Mouse (Mus musculus): Measurements from ENCODE around the gene Malsu1.

The Malsu1 gene

DNA sequence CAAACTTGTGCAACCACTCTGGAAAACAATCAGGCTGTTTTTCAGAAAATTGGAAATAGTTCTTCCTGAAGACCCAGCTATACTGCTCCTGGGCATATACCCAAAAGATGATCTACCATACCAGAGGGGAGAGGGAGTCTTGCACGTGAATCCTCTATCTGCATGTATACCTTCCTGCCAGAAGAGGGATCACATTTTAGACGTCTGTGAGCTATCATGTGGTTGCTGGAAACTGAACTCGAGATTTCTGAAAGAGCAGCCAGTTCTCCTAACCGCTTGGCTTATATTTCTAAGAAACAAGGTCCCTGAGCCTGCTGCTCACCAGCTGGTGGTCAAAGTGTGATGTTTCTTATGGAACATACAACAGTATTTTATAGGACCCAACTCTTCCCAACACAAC, 5.2 kb upstream of the Malsu1 start:
- in situ Hi-C loops (cut with MboI, MseI) = loop anchor here in 1 of 2 experiments (5.0 to 25.0 kb wide), 2 partner anchors 69 to 1406 kb away; no protein-coding TSS in a partner anchor

DNA sequence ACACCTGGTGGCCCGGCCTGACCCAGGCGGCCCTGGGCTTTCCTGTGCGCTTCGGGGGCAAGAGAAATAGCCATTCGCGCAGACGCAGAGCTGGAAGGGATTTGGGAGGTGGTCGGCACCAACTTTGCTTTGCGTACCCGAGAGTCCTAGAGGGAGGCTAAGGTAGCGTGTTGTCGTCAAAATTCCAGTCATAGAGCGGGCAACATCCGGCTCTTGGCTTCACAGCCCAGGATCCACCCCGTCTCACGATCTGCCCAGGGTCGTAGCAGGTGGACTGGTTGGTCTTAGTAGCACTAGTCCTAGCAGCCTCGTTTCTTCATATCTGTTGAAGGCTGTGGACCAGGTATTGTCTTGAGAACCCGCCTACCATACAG, 509 bp downstream of the Malsu1 start:
- in situ Hi-C loops (cut with MboI, MseI) = loop anchor here in 1 of 2 experiments (25.0 kb wide), 1 partner anchor 1412 kb away; no protein-coding TSS in a partner anchor

DNA sequence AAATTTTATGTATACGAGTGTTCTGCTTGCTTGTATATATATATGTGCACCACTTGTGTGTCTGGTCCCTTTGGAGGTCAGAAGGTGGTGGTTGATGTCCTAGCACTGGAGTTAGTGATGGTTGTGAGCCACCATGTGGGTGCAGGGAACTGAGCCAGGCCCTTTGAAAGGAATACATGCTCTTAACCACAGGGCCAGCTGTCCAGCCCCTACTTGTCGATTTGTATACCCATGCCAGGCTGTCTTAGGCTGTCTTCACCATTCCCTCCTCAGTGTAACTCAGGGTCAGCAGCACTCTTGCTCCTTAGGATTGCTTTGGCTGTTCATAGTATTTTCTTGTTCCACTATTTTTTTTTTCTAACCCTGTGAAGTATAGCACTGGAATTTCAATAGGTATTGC, 4.3 kb downstream of the Malsu1 start:
- in situ Hi-C loops (cut with MboI, MseI) = no loop called here

GRCm38 (mm10) chr6:49079313-49079712, 5.7 kb downstream of the Malsu1 start:
- in situ Hi-C loops (cut with MboI, MseI) = no loop called here

DNA sequence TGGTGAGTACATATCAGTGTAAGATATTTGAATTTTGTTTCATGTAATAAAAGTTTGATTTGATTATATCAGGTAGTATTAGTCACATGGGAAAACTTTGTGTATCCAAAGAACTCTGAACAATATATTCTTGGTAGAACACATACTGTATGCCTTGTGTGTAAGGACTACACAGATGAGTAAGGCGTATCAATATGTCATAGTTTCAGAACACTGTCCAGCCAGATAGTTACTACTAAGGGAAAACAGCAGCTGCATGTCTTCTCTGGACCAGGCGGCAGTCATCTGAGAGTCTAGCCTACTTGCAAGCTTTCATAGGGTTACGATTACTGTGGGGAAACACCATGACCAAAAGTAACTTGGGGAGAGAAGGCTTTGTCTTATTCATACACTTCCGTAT, 9.4 kb downstream of the Malsu1 start:
- in situ Hi-C loops (cut with MboI, MseI) = no loop called here

DNA sequence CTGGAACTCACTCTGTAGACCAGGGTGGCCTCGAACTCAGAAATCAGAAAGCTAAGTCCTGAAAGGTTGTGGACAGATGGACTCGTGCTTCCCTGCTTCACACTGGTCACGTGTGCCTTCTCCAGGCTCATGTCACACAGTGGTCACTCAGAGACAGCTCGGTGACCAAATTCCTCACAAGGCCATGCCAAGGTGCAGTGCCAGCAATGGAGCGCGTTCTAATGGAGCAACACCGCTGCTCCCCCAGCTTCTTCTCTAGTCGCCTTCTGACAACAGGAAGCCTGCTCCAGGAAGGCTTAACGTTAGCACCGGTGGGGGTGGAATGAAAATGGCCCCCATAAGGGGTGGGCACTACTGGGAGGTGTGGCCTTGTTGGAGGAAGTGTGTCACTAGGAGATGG, 21.4 kb downstream of the Malsu1 start:
- in situ Hi-C loops (cut with MboI, MseI) = no loop called here

DNA sequence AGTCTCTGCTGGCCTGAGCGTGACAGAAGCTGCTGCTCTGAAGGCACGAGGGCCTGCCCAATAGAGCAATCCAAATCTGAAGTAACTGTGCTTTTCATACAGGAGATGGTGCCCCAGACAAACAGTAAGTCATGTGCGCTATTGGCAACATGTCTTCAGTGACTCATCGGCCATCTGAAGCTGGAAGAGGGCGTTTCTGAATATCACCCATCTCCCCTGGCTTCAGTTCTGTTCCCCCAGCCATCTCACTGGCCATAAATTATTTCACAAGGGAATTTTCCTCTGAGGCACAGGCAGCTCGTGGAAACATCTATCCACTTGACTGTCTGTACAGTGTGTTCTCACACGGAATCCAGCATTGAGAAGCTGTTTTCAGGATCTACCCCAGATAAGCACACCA, 22.8 kb downstream of the Malsu1 start:
- in situ Hi-C loops (cut with MboI, MseI) = no loop called here

- in situ Hi-C loops (cut with MboI, MseI) = no loop called here
Measured at GRCm38 (mm10) chr6:49096933-49097461, 23.4 kb downstream of the Malsu1 start.

GRCm38 (mm10) chr6:49097596-49098110, 24.1 kb downstream of the Malsu1 start:
- in situ Hi-C loops (cut with MboI, MseI) = no loop called here

GRCm38 (mm10) chr6:49099086-49099485, 25.5 kb downstream of the Malsu1 start:
- in situ Hi-C loops (cut with MboI, MseI) = no loop called here

DNA sequence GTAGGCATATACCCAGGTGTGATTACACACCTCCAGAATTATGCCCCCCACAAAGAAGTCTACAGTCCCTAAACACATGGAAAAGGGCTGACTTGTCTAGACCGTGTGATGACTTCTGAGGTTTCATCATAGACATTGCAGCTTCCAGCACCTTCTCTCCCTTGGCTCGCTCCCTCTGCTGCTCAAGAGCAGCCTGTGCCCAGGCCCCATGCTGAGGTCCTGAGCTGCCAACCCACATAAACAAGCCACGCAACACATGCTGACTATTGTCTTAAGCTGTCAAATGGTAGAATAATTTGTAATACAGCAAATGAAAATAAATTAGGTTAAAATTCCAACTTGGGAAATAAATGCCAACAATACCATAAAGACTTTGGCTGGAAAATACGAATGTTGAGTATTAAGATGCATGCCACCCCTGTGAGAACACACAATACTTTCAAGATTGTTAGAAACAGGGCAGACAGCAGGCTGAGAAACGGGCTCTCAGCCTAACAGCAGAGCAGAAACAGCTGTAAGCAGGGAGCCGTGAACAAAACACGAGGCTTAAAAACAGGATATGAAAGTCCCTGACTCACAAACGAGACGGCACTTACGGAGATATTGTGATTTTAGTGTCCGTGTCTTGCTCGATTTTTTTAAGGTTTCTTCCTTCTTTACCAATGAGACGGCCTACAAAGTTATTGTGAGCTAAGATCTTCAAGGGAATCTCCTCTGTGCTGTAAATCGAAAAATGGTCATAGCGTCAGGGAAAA, 33.3 kb downstream of the Malsu1 start:
- in situ Hi-C loops (cut with MboI, MseI) = no loop called here

DNA sequence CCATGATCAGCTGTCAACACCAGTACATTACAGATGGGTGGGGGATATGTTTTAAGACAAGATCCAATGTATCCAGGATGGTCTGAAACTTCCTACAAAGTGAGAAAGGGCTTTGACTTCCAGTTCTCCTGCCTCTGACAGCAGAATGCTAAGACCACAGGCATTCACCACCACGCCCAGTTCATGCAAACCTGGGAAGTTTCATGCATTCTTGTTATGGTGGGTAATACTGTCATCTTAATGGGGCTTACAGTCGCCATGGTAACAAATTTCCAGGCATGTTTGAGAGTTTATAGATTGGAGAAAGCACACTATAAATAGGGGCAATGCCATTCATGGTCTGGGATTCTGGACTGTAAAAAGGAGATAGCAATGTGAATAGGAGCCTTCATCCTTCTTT, 35.6 kb downstream of the Malsu1 start:
- in situ Hi-C loops (cut with MboI, MseI) = no loop called here

GRCm38 (mm10) chr6:49113895-49114294, 40.3 kb downstream of the Malsu1 start:
- in situ Hi-C loops (cut with MboI, MseI) = no loop called here

GRCm38 (mm10) chr6:49114457-49114856, 40.9 kb downstream of the Malsu1 start:
- in situ Hi-C loops (cut with MboI, MseI) = no loop called here

- in situ Hi-C loops (cut with MboI, MseI) = no loop called here
Measured at GRCm38 (mm10) chr6:49115550-49115949, 42.0 kb downstream of the Malsu1 start.

DNA sequence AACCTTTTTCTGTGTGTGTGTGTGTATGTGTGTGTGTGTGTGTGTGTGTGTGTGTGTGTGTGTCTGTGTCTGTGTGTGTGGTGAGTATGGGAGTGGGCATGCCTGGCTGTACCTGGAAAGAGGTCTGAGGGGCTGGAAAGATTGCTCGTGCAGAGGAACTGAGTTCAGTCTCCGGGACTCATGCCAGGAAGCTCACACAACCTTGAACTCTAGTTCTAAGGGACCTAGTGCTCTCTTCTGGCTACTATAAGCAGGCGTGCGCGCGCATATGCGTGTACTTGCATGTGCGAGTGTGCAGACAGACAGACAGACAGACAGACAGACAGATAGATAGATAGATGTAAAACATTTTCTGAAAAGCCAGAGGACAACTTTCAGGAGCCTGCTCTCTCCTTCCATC, 42.6 kb downstream of the Malsu1 start:
- in situ Hi-C loops (cut with MboI, MseI) = no loop called here

DNA sequence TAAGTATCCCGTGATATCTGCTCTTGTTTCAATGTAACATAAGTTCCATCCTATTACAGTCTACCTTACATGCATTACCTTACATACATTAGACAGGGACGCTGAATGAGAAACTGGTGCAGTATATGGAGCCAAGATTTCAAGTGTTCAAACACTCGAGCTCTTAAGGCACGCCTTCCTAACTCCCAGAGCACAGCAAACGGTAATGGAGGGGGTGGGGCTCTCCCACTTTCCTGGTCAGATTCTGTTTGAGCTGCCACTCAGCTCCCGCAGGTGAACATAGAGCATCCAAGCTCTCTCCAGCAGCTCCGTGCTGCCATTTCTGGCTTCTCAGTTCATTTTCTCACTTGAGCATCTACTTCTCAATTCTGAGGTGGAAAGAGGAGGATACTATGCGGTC, 44.9 kb downstream of the Malsu1 start:
- in situ Hi-C loops (cut with MboI, MseI) = no loop called here

DNA sequence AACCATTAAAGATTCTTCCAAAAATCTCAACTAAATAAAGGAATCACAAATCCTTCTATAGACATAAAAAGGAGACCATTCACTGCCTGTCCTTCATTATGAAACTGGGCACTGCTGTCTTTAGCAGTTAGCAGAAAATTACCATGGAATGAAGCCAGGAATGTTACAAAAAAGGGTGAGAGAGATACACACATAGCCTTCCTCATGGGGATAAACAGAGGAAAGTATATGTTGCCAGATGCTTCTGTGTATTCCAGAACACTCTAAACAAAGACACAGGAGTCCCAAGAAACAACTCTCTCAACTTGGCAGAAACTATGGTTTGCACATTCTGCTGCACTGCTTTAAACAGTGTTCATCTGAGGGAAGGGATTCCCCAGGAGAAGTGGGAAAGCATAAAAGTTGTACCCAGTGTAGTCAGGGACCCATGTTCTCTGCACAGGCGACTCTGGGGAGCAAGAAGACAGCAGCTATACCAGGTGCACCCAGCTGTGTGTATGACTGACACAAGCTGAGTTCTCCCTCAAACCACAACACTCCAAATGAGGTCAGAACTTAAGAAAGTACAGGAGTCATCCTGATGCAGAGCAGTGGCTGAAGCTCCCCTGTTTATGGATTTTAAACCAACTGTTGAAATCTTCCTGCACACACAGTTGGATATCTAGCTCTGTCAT, 46.0 kb downstream of the Malsu1 start:
- in situ Hi-C loops (cut with MboI, MseI) = no loop called here

DNA sequence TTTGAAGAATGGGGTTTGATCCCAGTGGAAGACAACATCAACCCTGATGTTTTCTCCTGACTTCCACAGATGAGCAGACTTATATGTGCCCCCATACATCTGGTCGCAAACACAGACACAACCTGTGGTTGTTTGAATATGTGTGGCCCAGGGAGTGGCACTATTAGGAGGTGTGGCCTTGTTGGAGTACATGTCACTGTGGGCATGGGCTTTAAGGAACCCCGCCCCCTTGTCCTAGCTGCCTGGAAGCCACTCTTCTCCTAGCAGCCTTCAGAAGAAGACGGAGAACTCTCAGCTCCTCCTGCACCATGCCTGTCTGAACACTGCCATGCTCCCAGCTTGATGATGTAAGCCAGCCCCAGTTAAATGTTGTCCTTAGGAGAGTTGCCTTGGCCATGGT, 46.8 kb downstream of the Malsu1 start:
- in situ Hi-C loops (cut with MboI, MseI) = no loop called here

DNA sequence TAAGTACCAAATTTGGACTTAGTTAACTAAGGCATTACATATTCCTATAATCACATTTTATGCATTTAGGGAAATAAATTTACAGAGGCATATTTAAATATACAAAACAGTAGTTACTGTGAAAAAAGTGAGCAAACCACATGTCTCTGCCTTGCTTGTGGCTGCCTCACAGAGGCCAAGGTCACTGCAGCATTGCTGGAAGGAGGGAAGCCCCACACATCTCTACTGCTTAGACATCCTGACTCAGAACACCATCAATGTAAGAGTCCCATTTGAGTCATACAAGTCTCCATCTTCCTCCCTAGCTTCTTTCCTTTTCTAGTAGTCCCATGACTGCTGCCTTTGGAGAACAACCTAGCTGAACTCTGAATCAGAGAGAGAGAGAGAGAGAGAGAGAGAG, 56.7 kb downstream of the Malsu1 start:
- in situ Hi-C loops (cut with MboI, MseI) = no loop called here

DNA sequence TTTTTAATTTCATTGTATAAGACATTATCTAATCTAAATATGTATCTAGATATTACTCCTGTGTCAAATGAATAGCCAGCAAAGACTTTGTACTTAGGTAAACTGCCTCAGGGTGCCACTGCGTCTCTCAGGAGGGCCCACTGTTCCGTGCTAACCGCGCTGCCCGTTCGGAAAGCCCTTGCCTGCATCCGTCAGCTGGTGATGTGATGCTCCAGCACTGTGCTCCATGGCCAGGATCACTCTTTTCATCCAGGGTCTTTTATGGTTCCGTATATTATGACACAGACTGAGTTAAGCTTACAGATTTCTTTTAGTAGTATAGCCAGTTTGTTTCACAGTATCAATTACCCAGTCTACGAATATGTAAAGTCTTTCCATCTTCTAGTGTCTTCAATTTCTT, 58.3 kb downstream of the Malsu1 start:
- in situ Hi-C loops (cut with MboI, MseI) = no loop called here

DNA sequence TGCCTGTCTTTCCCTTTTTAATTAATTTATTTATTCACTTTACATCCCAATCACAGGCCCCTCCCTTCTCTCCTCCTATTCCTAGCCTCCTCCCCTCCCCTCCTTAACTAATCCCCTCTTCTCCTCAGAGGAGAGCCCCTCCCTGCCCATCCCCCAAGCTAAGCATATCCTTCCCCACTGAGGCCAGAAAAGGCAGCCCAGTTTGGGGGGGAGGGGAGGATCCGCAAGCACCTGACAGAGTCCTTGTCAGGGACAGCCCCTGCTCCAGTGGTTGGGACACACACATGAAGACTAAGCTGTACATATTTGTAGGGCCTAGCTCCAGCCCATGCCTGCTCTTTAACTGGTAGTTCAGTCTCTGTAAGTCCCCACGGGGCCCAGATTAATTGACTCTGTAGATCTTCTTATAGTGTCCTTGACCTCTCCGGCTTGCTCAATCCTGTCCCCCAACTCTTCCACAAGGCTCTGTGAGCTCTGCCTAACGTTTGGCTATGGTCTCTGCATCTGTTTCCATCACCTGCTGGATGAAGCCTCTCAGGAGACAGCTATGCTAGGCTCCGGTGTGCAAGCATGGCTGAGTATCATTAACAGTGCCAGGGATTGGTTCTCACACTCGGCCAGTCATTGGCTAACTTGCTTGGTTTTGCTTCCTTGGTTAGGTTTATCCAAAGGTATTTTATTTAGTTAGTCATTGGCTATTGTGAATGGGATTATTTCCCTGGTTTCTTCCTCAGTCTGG, 58.9 kb downstream of the Malsu1 start:
- in situ Hi-C loops (cut with MboI, MseI) = no loop called here

Measured in T-helper 17 cell (primary cell).